Mouse (Mus musculus) midbrain, embryonic 12.5 days (tissue): ENCODE results near the gene Pcsk2. TPM values are rescaled to one million over a fixed set of nuclear protein-coding genes. Genes with fewer than 3 reads are reported as not detected.
A peak's percentile ranks its signal among the peaks of the same experiment; 100 is the strongest.

Experiments used
- ATAC-seq: fragments of 200-750 bp; cut with Nextera tagmentation; 2 replicates; pipeline ENCODE4 v1.8.0; 2017; ENCODE audit warnings: low read depth, moderate TSS enrichment, moderate library complexity; ENCODE audit not compliant: low FRiP score
- H3K27ac ChIP-seq: fragments of 300-500 bp; sonication (generic); replicated peaks from 2 replicates; pipeline ENCODE4 v1.5.1; 2016; ENCODE audit warnings: mild to moderate bottlenecking
- H3K27me3 ChIP-seq: fragments of 300-500 bp; sonication (generic); 2 replicates; pipeline ENCODE4 v1.6.1; 2016; ENCODE audit warnings: mild to moderate bottlenecking
- H3K36me3 ChIP-seq: fragments of 300-500 bp; sonication (generic); 2 replicates; pipeline ENCODE4 v1.6.1; 2016
- H3K4me1 ChIP-seq: fragments of 300-500 bp; sonication (generic); 2 replicates; pipeline ENCODE4 v1.6.1; 2016
- H3K4me2 ChIP-seq: fragments of 300-500 bp; sonication (generic); replicated peaks from 2 replicates; pipeline ENCODE4 v1.6.1; 2016; ENCODE audit warnings: mild to moderate bottlenecking, moderate library complexity
- H3K4me3 ChIP-seq: fragments of 300-500 bp; sonication (generic); 2 replicates; pipeline ENCODE4 v1.5.1; 2016; ENCODE audit warnings: mild to moderate bottlenecking
- H3K9ac ChIP-seq: fragments of 300-500 bp; sonication (generic); replicated peaks from 2 replicates; pipeline ENCODE4 v1.6.1; 2016; ENCODE audit warnings: mild to moderate bottlenecking, moderate library complexity
- H3K9me3 ChIP-seq: fragments of 300-500 bp; sonication (generic); 2 replicates; pipeline ENCODE4 v1.6.1; 2016; ENCODE audit warnings: mild to moderate bottlenecking
- WGBS: fragments of 180-500 bp; shearing (Covaris S2); methylation state at CpG from one replicate; pipeline ENCODE4 v1.1.7; 2016; 5-methylcytosine and 5-hydroxymethylcytosine counted together
- polyA plus RNA-seq: library from polyadenylated mRNA; unstranded; fragments of >200 nt; fragmentation: Nextera tagmentation; extraction: Ambion mirVana; gene quantifications from 2 replicates; pipeline ENCODE4 v1.2.1, GENCODE M21; 2016

The Pcsk2 gene
- polyA plus RNA-seq, 1 experiment from 2014 or later = 12.7 TPM

DNA sequence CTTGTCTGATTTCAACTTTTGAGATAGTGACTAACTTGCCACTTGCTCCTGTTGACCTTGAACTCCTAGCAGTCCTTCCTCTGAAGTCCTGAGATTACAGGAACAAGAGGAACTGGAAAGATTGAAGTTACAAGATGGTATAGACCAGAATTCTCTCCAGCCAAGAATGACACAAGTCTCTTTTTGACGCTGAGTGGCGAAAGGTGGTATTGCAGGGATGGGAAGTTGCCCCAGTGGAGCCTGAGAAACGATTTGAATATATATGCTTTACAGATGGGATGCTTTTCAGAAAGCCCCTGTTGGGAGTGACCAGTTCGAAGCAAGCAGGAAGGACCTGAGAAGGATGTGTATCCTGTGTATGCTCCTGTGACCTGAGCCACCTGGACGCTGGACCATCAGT, 262.8 kb downstream of the Pcsk2 start:
- H3K4me1 ChIP-seq = 0 out of 2 replicates have a peak, but pooled peaks cover 3% of the 10 kb centered on the region
- no peaks in the 10 kb centered on the region for H3K36me3 ChIP-seq
- no peak overlapping the region for H3K9ac ChIP-seq
- no peak overlapping the region for H3K4me3 ChIP-seq
- H3K27me3 ChIP-seq = no peaks in the 10 kb centered on the region
- H3K4me2 ChIP-seq = no peak overlapping the region
- no peaks in the 10 kb centered on the region for H3K9me3 ChIP-seq
- no peak for ATAC-seq
- no peak overlapping the region for H3K27ac ChIP-seq
- 79% methylated on average over 5 of the region's 5 CpGs for WGBS

DNA sequence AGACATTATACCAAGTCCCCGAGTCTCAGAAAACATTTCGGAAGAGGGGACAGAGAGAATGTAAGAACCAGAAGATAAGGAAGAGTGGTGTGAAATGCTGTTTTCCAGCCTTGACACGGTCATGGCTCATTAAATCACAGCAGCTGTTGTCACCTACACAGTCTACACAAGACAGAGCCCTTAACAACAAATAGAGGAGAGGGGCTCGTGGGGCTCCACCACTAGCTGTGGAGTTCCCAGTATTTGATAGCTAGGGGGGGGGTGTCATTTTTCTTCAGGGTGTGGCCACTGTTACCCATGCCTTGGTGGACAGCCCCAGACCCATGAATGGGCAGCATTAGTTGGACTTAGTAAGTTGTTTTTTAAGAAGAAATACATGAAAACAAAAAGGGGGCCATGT, 266.3 kb downstream of the Pcsk2 start:
- Histone ChIP-seq H3K9me3 (no peaks in the 10 kb centered on the region), H3K4me2 (no peak overlapping the region), H3K36me3 (no peaks in the 10 kb centered on the region), H3K27ac (no peak overlapping the region), H3K9ac (no peak overlapping the region), H3K4me1 (0 out of 2 replicates have a peak, but pooled peaks cover 3% of the 10 kb centered on the region), H3K4me3 (no peak overlapping the region), H3K27me3 (no peaks in the 10 kb centered on the region)
- 68% methylated on average over 4 of the region's 4 CpGs for WGBS
- no peak for ATAC-seq

GRCm38 (mm10) chr2:143813461-143813860, 267.5 kb downstream of the Pcsk2 start:
- Histone ChIP-seq H3K9ac (no peak overlapping the region), H3K4me2 (no peak overlapping the region), H3K36me3 (no peaks in the 10 kb centered on the region), H3K27me3 (no peaks in the 10 kb centered on the region), H3K9me3 (no peaks in the 10 kb centered on the region), H3K4me1 (0 out of 2 replicates have a peak, but pooled peaks cover 3% of the 10 kb centered on the region), H3K4me3 (no peak overlapping the region), H3K27ac (no peak overlapping the region)
- 91% methylated on average over 11 of the region's 11 CpGs for WGBS
- ATAC-seq = no peak

DNA sequence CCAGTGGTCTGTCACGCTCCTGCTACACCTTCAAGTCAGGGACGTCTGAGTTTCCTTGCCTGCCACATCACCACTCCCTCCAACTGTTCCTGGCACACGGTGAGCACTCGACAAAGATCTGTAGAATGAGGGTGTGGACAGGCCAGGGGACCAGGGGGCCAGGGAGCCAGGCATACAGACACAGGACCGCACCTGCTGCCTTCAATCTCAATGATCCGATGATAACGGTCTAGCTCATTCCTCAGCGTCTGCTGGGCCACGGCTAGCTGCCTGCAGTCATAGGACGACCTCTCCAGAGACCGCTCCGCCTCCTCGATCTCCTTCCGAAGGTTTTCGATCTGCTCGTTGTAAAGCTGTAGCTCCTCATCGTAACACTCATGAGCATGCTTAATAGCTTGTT, 285.7 kb downstream of the Pcsk2 start:
- Histone ChIP-seq H3K4me2 (no peak overlapping the region), H3K27me3 (no peaks in the 10 kb centered on the region), H3K9me3 (no peaks in the 10 kb centered on the region), H3K4me1 (no peaks in the 10 kb centered on the region), H3K36me3 (no peaks in the 10 kb centered on the region), H3K27ac (no peak overlapping the region), H3K9ac (no peak overlapping the region), H3K4me3 (no peak overlapping the region)
- WGBS = 80% methylated on average over 17 of the region's 17 CpGs
- no peak for ATAC-seq

- no peak overlapping the region for H3K9ac ChIP-seq
- WGBS = 76% methylated on average over 5 of the region's 5 CpGs
These were observed 286.8 kb downstream of the Pcsk2 start for GRCm38 (mm10) chr2:143832721-143833120.

DNA sequence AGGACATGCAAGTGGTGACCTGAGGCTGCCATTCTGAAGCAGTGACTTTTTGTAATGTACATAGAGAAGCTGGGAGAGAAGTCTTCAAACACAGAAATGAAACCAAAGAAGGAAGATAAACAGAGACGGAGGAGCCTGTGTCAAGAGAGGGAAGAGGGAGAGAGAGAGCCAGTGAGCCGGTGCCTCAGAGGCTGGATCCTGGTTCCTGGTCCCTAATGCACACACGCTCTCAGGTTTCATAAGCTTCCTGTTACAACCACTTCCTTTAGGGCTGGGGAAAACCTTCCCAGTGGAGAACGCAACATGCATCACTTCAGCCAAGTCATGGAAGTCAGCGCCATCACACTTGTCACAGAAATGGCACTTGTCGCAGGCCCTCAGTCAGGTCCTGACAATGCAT, 288.1 kb downstream of the Pcsk2 start:
- Histone ChIP-seq H3K27ac (no peak overlapping the region), H3K36me3 (no peaks in the 10 kb centered on the region), H3K4me2 (no peak overlapping the region), H3K9me3 (no peaks in the 10 kb centered on the region), H3K4me1 (peaks cover 3% of the 10 kb centered on the region; the same call in 1 of the 2 replicates), H3K27me3 (no peaks in the 10 kb centered on the region), H3K4me3 (no peak overlapping the region), H3K9ac (no peak overlapping the region)
- 84% methylated on average over 6 of the region's 6 CpGs for WGBS
- ATAC-seq = no peak

More at GRCm38 (mm10) chr2:143832721-143833120, 286.8 kb downstream of the Pcsk2 start:
- Histone ChIP-seq H3K4me2 (no peak overlapping the region), H3K9me3 (no peaks in the 10 kb centered on the region), H3K4me1 (peaks cover 3% of the 10 kb centered on the region; the same call in 1 of the 2 replicates), H3K36me3 (no peaks in the 10 kb centered on the region), H3K27ac (no peak overlapping the region), H3K27me3 (no peaks in the 10 kb centered on the region), H3K4me3 (no peak overlapping the region)
- ATAC-seq = no peak

- WGBS = 87% methylated on average over 7 of the region's 7 CpGs
- Histone ChIP-seq H3K27ac (no peak overlapping the region), H3K4me3 (no peak overlapping the region)
These were observed 289.9 kb downstream of the Pcsk2 start for GRCm38 (mm10) chr2:143835820-143836219.

DNA sequence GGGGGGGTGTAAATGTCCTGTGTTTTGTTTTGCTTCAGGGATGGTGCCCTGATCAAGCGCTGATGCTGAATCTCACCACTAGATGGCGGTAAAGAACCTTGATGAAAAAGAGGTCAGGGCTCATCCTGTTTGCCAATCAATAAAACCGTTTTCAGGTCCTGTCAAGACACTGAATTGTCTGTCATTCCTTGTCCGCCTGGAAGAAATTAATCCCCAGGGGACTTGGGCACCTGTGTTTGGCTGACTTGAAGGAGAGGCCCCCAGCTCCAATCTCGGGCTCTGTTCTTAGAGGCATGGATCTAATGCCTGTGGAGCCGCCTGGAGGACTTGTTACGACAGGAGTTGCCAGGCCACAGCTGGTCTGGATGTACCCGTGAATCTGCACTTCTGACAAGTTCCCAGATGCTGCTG, 291.3 kb downstream of the Pcsk2 start:
- H3K27ac ChIP-seq = no peak overlapping the region
- H3K4me2 ChIP-seq = peak overlapping the region; percentile 46
- peak; percentile 79 for ATAC-seq
- H3K4me3 ChIP-seq = peak overlapping the region; percentile 13; the same call in 1 of the 2 replicates
- H3K9ac ChIP-seq = no peak overlapping the region
- H3K4me1 ChIP-seq = peaks cover 3% of the 10 kb centered on the region; the same call in 1 of the 2 replicates
- no peaks in the 10 kb centered on the region for H3K27me3 ChIP-seq
- 2% methylated on average over 8 of the region's 8 CpGs for WGBS
- no peaks in the 10 kb centered on the region for H3K36me3 ChIP-seq
- no peaks in the 10 kb centered on the region for H3K9me3 ChIP-seq

More at GRCm38 (mm10) chr2:143835820-143836219, 289.9 kb downstream of the Pcsk2 start:
- H3K9me3 ChIP-seq = no peaks in the 10 kb centered on the region
- H3K4me1 ChIP-seq = peaks cover 3% of the 10 kb centered on the region; the same call in 1 of the 2 replicates
- H3K4me2 ChIP-seq = no peak overlapping the region
- H3K36me3 ChIP-seq = no peaks in the 10 kb centered on the region
- ATAC-seq = no peak
- H3K9ac ChIP-seq = no peak overlapping the region
- H3K27me3 ChIP-seq = no peaks in the 10 kb centered on the region

GRCm38 (mm10) chr2:143838698-143839097, 292.7 kb downstream of the Pcsk2 start:
- Histone ChIP-seq H3K27ac (no peak overlapping the region), H3K4me1 (peaks cover 3% of the 10 kb centered on the region; the same call in 1 of the 2 replicates), H3K9ac (no peak overlapping the region), H3K4me2 (no peak overlapping the region), H3K27me3 (no peaks in the 10 kb centered on the region), H3K9me3 (no peaks in the 10 kb centered on the region), H3K4me3 (no peak overlapping the region), H3K36me3 (no peaks in the 10 kb centered on the region)
- ATAC-seq = no peak
- 79% methylated on average over 5 of the region's 5 CpGs for WGBS

GRCm38 (mm10) chr2:143839458-143839857, 293.5 kb downstream of the Pcsk2 start:
- no peak overlapping the region for H3K27ac ChIP-seq
- peaks cover 3% of the 10 kb centered on the region; the same call in 1 of the 2 replicates for H3K4me1 ChIP-seq
- no peak overlapping the region for H3K4me3 ChIP-seq
- no peak overlapping the region for H3K4me2 ChIP-seq
- ATAC-seq = no peak
- H3K27me3 ChIP-seq = no peaks in the 10 kb centered on the region
- H3K9me3 ChIP-seq = no peaks in the 10 kb centered on the region
- no peak overlapping the region for H3K9ac ChIP-seq
- no peaks in the 10 kb centered on the region for H3K36me3 ChIP-seq
- 87% methylated on average over 2 of the region's 2 CpGs for WGBS

- no peak overlapping the region for H3K4me2 ChIP-seq
These were observed 294.9 kb downstream of the Pcsk2 start for GRCm38 (mm10) chr2:143840895-143841294.

GRCm38 (mm10) chr2:143841536-143841935, 295.6 kb downstream of the Pcsk2 start:
- H3K27ac ChIP-seq = no peak overlapping the region
- peaks cover 3% of the 10 kb centered on the region; the same call in 1 of the 2 replicates for H3K4me1 ChIP-seq
- no peaks in the 10 kb centered on the region for H3K27me3 ChIP-seq
- no peak overlapping the region for H3K4me3 ChIP-seq
- H3K4me2 ChIP-seq = no peak overlapping the region
- no peak for ATAC-seq
- H3K9ac ChIP-seq = no peak overlapping the region
- no peaks in the 10 kb centered on the region for H3K9me3 ChIP-seq
- no peaks in the 10 kb centered on the region for H3K36me3 ChIP-seq
- 77% methylated on average over 7 of the region's 7 CpGs for WGBS

More at GRCm38 (mm10) chr2:143840895-143841294, 294.9 kb downstream of the Pcsk2 start:
- no peak for ATAC-seq
- Histone ChIP-seq H3K27ac (no peak overlapping the region), H3K4me1 (peaks cover 3% of the 10 kb centered on the region; the same call in 1 of the 2 replicates), H3K9me3 (no peaks in the 10 kb centered on the region), H3K9ac (no peak overlapping the region), H3K36me3 (no peaks in the 10 kb centered on the region), H3K4me3 (no peak overlapping the region), H3K27me3 (no peaks in the 10 kb centered on the region)
- WGBS = 85% methylated on average over 6 of the region's 6 CpGs

GRCm38 (mm10) chr2:143844779-143845178, 298.8 kb downstream of the Pcsk2 start:
- WGBS = 82% methylated on average over 5 of the region's 5 CpGs
- H3K36me3 ChIP-seq = no peaks in the 10 kb centered on the region
- H3K27me3 ChIP-seq = no peaks in the 10 kb centered on the region
- H3K9ac ChIP-seq = no peak overlapping the region
- no peak overlapping the region for H3K27ac ChIP-seq
- ATAC-seq = no peak
- no peaks in the 10 kb centered on the region for H3K4me1 ChIP-seq
- no peaks in the 10 kb centered on the region for H3K9me3 ChIP-seq
- H3K4me2 ChIP-seq = no peak overlapping the region
- no peak overlapping the region for H3K4me3 ChIP-seq
